Mouse (Mus musculus) kidney, embryonic 14.5 days (tissue): ENCODE data around the gene Kalrn. TPM values are rescaled to one million over a fixed set of nuclear protein-coding genes. Genes with fewer than 3 reads are reported as not detected.
A peak's percentile ranks its signal among the peaks of the same experiment; 100 is the strongest.

ENCODE experiments used
- ATAC-seq: fragments of 200-750 bp; cut with Nextera tagmentation; 2 replicates; pipeline ENCODE4 v1.8.0; 2017; ENCODE audit warnings: moderate number of reproducible peaks, mild to moderate bottlenecking, moderate TSS enrichment, moderate library complexity; ENCODE audit not compliant: low FRiP score, low TSS enrichment
- H3K27ac ChIP-seq: fragments of 300-500 bp; sonication (generic); 2 replicates; pipeline ENCODE4 v1.5.1; 2014; ENCODE audit warnings: low read depth, mild to moderate bottlenecking, low read length, moderate library complexity, mixed read lengths
- H3K27me3 ChIP-seq: fragments of 300-500 bp; sonication (generic); 2 replicates; pipeline ENCODE4 v1.6.1; 2014; ENCODE audit warnings: mild to moderate bottlenecking, low read length; ENCODE audit not compliant: control insufficient read depth, insufficient read depth
- H3K36me3 ChIP-seq: fragments of 300-500 bp; sonication (generic); 2 replicates; pipeline ENCODE4 v1.6.1; 2014; ENCODE audit warnings: low read length, mixed read lengths; ENCODE audit not compliant: control insufficient read depth, insufficient read depth
- H3K4me1 ChIP-seq: fragments of 300-500 bp; sonication (generic); 2 replicates; pipeline ENCODE4 v1.6.1; 2014; ENCODE audit warnings: low read length, mixed read lengths; ENCODE audit not compliant: control insufficient read depth, insufficient read depth
- H3K4me2 ChIP-seq: fragments of 300-500 bp; sonication (generic); replicated peaks from 2 replicates; pipeline ENCODE4 v1.6.1; 2014; ENCODE audit warnings: low read depth, mild to moderate bottlenecking, low read length
- H3K4me3 ChIP-seq: fragments of 300-500 bp; sonication (generic); 2 replicates; pipeline ENCODE4 v1.5.1; 2014; ENCODE audit warnings: mild to moderate bottlenecking, low read length
- H3K9ac ChIP-seq: fragments of 300-500 bp; sonication (generic); 2 replicates; pipeline ENCODE4 v1.6.1; 2014; ENCODE audit warnings: low read depth, mild to moderate bottlenecking, low read length, moderate library complexity
- H3K9me3 ChIP-seq: fragments of 300-500 bp; sonication (generic); 2 replicates; pipeline ENCODE4 v1.6.1; 2016; ENCODE audit warnings: low read length; ENCODE audit not compliant: control insufficient read depth
- WGBS: fragments of 180-500 bp; shearing (Covaris S2); extraction: QIAGEN DNeasy Blood & Tissue Kit; methylation state at CpG from one replicate; pipeline ENCODE4 v1.1.7; 2014; 5-methylcytosine and 5-hydroxymethylcytosine counted together
- polyA plus RNA-seq: library from polyadenylated mRNA; unstranded; fragments of >200 nt; fragmentation: Nextera tagmentation; extraction: Ambion mirVana; gene quantifications from 2 replicates; pipeline ENCODE4 v1.2.1, GENCODE M21; 2014

The Kalrn gene
- polyA plus RNA-seq, 1 experiment from 2014 or later: 16.0 TPM

GRCm38 (mm10) chr16:33936885-33937284 is 636.4 kb downstream of the Kalrn start:
- Histone ChIP-seq H3K36me3 (no peaks in the 10 kb centered on the region; the same call in 1 of the 2 replicates), H3K9ac (no peak overlapping the region), H3K4me1 (peaks cover 54% of the 10 kb centered on the region), H3K9me3 (no peaks in the 10 kb centered on the region), H3K4me3 (no peak overlapping the region), H3K27ac (no peak overlapping the region), H3K4me2 (no peak overlapping the region), H3K27me3 (no peaks in the 10 kb centered on the region)
- no peak for ATAC-seq
- 88% methylated on average over 4 of the region's 4 CpGs for WGBS

GRCm38 (mm10) chr16:33935407-33935785 is 637.9 kb downstream of the Kalrn start:
- Histone ChIP-seq H3K27me3 (no peaks in the 10 kb centered on the region), H3K9ac (no peak overlapping the region), H3K27ac (no peak overlapping the region), H3K4me2 (no peak overlapping the region), H3K36me3 (no peaks in the 10 kb centered on the region; the same call in 1 of the 2 replicates), H3K4me3 (no peak overlapping the region), H3K4me1 (peaks cover 39% of the 10 kb centered on the region), H3K9me3 (no peaks in the 10 kb centered on the region)
- no peak for ATAC-seq
- WGBS: 58% methylated on average over 6 of the region's 6 CpGs

DNA sequence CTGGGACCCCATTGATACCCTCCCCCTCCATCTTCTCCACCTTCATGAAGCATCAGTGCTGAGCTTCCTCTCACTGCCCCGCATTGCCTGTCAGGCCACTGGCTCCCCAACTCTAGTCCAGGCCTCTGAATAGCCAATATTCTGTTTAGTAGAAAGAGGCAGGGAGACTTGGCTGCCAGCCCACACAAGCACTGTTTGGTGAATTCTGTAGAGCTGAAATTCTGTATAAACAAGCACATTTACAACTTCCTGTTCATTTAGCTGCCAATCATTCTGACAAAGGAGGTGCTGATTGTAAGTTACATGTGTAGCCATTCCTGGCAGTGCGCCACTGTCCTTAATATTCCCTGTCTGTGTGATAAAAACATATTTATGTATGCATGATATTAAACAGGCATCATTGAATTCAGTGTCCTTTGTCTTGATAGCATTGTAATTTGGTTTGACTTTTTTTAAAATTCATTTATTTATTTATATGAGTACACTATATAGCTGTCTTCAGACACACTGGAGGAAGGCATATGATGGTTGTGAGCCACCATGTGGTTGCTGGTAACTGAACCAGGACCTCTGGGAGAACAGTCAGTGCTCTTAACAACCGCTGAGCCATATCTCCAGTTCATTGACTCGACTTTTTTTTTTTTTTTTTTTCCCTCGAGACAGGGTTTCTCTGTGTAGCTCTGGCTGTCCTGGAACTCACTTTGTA is 638.5 kb downstream of the Kalrn start:
- Histone ChIP-seq H3K4me1 (peaks cover 34% of the 10 kb centered on the region), H3K27me3 (no peaks in the 10 kb centered on the region), H3K27ac (peak overlapping the region; percentile 17; the same call in 1 of the 2 replicates), H3K4me2 (no peak overlapping the region), H3K9me3 (no peaks in the 10 kb centered on the region), H3K4me3 (no peak overlapping the region), H3K36me3 (no peaks in the 10 kb centered on the region; the same call in 1 of the 2 replicates), H3K9ac (no peak overlapping the region)
- no peak for ATAC-seq
- WGBS: 34% methylated on average over 5 of the region's 5 CpGs

DNA sequence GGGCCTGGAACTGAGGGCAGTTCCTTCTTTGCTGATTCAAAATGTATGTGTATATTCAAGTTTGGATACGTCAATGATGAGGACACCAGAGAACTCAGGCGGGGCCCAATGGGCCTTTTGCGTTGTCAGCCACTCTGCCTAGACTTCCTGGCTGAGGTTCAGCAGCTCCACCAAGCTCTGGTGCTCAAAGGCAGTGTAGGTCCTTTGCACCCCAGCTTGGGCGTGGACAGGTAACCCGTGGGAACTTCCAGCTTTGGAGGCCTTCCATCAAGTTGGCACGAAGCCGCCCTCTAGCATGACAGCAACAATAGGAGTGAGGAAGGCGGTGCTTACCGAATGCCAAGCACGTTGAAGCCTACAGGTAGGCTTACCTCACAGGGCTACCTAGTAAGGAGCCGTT is 639.9 kb downstream of the Kalrn start:
- ATAC-seq: no peak
- 94% methylated on average over 11 of the region's 11 CpGs for WGBS
- Histone ChIP-seq H3K4me2 (no peak overlapping the region), H3K27me3 (no peaks in the 10 kb centered on the region), H3K27ac (no peak overlapping the region), H3K4me3 (no peak overlapping the region), H3K4me1 (peaks cover 20% of the 10 kb centered on the region), H3K9me3 (no peaks in the 10 kb centered on the region), H3K9ac (no peak overlapping the region), H3K36me3 (no peaks in the 10 kb centered on the region; the same call in 1 of the 2 replicates)

DNA sequence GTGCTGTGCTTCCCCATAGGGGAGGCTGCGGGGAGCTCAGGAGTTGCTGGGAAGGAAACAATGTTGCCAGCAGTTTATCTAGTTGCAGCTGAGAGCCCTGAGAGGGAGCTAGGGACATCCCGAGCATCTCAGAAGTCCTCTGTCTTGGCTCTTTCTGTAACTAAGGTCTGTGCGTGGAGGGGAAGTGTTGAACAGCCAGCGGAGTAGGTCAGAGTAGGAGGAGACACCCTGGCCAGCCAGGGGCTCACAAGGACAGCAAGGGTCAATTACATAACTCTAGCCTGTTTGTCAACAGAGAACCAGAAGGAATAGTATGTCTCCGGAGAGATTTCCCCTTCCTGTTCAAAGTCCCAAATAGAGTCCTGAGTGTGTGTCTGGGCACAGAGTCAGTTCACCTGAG is 641.2 kb downstream of the Kalrn start:
- ATAC-seq: no peak
- Histone ChIP-seq H3K36me3 (no peaks in the 10 kb centered on the region; the same call in 1 of the 2 replicates), H3K4me1 (peaks cover 15% of the 10 kb centered on the region), H3K4me2 (no peak overlapping the region), H3K4me3 (no peak overlapping the region), H3K9me3 (no peaks in the 10 kb centered on the region), H3K9ac (no peak overlapping the region), H3K27me3 (no peaks in the 10 kb centered on the region), H3K27ac (no peak overlapping the region)
- WGBS: 55% methylated on average over 5 of the region's 5 CpGs

DNA sequence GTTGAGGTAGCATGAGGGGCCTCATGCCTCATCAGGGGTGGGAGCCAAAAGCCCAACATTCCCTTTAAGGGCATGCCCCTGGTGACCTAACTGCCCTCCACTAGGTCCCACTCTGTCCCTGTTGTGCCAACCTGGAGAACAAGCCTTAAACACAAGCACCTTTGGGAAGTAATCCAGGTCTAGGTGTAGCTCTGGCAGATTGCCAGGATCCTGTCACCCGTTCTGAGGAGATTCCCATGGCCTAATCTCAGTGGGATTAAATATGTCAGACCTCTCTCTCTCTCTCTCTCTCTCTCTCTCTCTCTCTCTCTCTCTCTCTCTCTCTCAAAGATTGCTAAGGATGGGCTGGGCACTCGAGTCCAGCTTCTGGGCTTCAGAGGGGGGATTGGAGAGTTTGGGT is 641.6 kb downstream of the Kalrn start:
- ATAC-seq: no peak
- WGBS: 62% methylated on average over 2 of the region's 2 CpGs
- H3K27me3 ChIP-seq: no peaks in the 10 kb centered on the region
- H3K4me1 ChIP-seq: peaks cover 15% of the 10 kb centered on the region
- no peak overlapping the region for H3K4me2 ChIP-seq
- H3K4me3 ChIP-seq: no peak overlapping the region
- no peak overlapping the region for H3K27ac ChIP-seq
- no peak overlapping the region for H3K9ac ChIP-seq
- H3K9me3 ChIP-seq: no peaks in the 10 kb centered on the region
- no peaks in the 10 kb centered on the region; the same call in 1 of the 2 replicates for H3K36me3 ChIP-seq

DNA sequence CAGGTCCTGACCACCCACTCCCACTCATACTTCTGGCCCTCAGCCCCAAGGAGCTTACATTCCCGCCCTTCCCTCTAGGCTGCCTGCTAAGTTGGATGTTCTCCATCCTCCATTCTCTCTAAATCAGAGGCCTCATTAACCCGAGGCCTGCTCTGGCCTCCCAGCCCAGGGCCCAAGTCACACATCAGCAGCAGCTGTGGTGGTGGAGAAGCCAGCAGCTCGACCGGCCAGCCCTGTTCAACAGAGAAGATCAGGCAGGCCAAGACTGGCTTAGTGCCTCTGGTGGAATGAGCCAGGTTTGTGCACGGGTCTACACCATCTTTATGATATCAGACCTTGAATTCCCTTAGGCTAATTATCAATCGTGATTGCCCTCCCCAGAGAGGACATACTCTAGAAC is 642.5 kb downstream of the Kalrn start:
- H3K27me3 ChIP-seq: no peaks in the 10 kb centered on the region
- H3K27ac ChIP-seq: no peak overlapping the region
- no peaks in the 10 kb centered on the region; the same call in 1 of the 2 replicates for H3K36me3 ChIP-seq
- no peak overlapping the region for H3K9ac ChIP-seq
- ATAC-seq: no peak
- no peak overlapping the region for H3K4me3 ChIP-seq
- H3K9me3 ChIP-seq: no peaks in the 10 kb centered on the region
- H3K4me2 ChIP-seq: no peak overlapping the region
- peaks cover 15% of the 10 kb centered on the region for H3K4me1 ChIP-seq
- 80% methylated on average over 6 of the region's 6 CpGs for WGBS

DNA sequence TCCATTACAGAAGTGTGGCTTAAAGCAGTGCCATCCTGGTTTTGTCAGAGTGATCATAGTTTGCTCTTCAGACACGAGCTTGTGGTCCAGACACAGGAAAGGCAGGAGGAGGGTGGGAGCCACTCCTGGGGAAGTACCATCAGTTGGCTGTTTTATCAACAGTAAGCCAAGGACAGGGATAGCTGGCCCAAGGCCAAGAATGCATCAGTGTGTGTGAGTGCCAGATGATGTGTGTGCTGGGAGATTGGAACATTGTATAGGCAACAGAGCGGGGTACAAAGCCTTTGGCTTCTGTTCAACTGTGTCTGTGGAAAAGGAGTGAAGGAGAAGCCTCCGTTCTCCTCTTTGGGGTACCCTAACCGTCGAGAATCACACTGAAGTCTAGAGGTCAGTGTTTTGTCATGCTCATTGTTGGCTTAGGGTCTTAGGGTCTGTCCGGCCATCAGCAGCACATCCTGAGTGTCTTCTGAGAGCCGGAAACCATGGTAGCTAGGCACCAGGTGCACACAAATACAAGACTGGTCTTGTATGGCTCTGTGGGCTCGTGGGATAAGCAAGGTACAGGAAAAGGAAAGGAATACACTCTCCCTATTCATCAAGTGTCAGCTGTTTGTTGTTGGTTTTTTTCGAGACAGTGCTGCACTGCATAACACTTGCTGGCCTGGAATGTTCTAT is 644.4 kb downstream of the Kalrn start:
- WGBS: 79% methylated on average over 9 of the region's 9 CpGs
- Histone ChIP-seq H3K4me1 (peaks cover 5% of the 10 kb centered on the region; the same call in 1 of the 2 replicates), H3K27me3 (no peaks in the 10 kb centered on the region), H3K4me2 (no peak overlapping the region), H3K36me3 (no peaks in the 10 kb centered on the region; the same call in 1 of the 2 replicates), H3K27ac (no peak overlapping the region), H3K9me3 (no peaks in the 10 kb centered on the region), H3K9ac (no peak overlapping the region), H3K4me3 (no peak overlapping the region)
- no peak for ATAC-seq

DNA sequence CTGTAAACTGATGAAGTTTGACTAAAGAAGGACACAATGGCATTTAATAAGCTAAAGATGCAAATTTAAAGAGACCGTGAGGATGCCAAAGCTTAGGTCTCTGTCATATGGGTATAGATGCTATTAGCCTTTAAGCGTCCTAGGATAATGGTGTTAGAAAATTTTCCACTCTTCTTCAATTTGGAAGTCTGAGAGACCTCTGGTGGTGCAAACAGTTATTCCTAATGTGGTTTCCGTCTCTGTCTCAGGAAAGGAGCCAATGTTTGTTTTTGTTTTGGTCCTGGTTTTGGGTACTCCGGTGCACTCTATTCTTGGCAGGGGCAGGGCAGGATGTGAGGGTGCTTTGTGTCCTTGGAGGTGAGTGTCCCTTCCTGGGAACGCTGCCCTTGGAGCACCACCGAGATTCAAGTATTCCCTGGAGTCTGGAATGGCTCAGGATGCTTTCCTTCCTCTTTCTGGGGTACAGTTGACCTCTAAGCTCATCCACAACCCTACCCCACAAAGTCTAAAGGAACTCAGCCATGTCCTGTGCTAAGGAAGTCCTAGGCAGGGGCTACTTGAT is 646.0 kb downstream of the Kalrn start:
- H3K36me3 ChIP-seq: no peaks in the 10 kb centered on the region; the same call in 1 of the 2 replicates

More for the DNA sequence above, 646.0 kb downstream of the Kalrn start:
- Histone ChIP-seq H3K27me3 (no peaks in the 10 kb centered on the region), H3K4me3 (no peak overlapping the region), H3K4me1 (peaks cover 12% of the 10 kb centered on the region), H3K4me2 (no peak overlapping the region), H3K27ac (no peak overlapping the region), H3K9me3 (no peaks in the 10 kb centered on the region), H3K9ac (no peak overlapping the region)
- no peak for ATAC-seq
- WGBS: 79% methylated on average over 6 of the region's 6 CpGs
